Mouse (Mus musculus) embryo, embryonic 11 days (tissue): ENCODE results near the gene Samhd1.
A peak's percentile ranks its signal among the peaks of the same experiment; 100 is the strongest.

Experiments
- DNase-seq: peaks from one replicate; pipeline ENCODE4 v3.0.0-alpha.2; 2015

The Samhd1 gene

DNA sequence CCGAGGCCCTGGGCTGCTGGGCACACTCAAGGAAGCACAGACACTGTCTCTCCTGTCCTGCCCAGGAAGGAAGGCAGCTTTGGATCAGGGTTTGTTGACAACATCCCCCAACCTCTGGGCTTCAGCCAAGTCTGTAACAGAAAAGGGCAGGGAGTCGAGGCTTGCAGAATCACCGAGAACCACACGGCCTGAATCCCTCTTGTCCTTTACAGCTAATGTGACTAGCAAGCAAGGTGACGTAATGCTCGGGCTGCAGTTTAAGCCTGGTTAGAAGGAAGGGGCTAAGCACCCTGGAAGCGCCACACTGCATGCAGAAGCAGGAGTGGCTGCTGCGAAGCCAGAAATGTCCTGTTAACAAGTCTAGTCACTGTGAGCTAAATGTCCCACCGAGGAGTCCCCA is 64.7 kb downstream of the Samhd1 start:
- DNase-seq = no peak

DNA sequence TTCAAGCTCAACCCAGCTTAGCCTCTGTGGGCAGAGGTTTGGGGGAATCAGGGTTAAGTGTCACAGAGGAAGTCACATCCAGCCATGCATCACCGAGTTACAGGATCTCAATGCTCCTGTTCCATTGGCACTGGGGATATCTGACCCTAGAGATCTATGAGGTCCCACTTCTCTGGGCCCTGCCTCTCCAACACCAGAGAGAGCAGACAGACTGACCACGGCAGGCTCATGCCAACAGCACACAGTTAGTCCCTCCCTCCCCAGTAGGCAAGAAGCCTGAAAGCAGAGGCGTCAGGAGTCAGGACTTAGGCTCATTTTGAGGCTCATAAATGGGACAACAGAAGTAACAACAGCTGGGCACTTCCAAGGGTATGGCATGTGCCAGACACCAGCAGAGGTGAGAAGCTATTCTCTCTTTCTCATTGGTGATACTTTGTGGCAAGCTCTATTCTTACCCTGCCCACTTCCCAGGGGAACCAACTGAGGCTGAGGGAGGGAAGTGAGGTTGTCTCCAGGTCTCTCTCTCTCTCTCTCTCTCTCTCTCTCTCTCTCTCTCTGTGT is 65.2 kb downstream of the Samhd1 start:
- no peak for DNase-seq

DNA sequence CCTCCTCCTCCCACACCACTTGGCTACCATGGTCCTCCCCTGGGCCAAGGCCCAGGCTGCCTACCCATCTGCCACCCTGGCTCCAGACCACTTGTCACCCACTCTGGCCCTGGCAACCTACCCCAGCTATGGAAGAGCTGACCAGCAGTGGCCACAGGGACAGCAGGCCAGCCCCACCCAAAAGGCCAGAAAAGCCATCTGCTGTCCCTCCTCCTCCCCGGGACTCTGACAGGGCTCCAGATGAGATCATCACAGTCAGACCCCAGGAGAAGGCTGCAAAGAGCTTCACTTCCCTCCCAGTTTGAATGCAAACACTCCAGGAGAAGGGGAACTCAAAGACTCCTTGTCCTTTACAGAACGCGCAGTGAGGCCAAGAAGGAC is 65.7 kb downstream of the Samhd1 start:
- no peak for DNase-seq

DNA sequence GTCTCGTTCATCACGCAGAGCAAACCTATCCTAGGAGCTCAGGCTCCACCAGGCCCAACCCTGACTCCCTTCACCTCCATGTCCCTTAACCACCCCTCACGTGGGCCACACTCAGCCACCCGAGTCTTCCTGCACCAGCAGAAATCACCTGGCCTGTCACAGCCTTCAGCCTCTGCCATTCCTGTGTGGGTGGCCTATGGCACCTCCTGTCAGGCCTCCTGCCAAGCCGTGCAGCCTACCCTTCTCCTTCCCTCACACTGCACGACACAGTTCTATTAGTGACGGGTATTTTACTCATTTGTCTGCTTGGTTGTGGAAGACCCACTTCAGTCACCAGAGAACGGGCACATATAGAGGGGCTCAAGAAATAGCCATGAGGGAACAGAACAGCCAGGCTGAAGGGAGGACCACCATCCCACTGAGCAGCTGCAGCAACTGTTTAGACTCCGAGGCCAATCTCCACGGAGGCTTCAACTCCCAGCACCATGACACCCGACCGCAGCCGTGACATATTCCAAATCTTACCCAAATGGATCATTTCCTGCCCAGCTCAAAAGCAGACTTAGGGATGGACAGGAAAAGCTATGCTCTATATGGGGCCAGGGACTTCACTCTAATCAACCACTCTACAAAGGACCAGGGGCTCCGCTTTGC is 66.2 kb downstream of the Samhd1 start:
- no peak for DNase-seq

DNA sequence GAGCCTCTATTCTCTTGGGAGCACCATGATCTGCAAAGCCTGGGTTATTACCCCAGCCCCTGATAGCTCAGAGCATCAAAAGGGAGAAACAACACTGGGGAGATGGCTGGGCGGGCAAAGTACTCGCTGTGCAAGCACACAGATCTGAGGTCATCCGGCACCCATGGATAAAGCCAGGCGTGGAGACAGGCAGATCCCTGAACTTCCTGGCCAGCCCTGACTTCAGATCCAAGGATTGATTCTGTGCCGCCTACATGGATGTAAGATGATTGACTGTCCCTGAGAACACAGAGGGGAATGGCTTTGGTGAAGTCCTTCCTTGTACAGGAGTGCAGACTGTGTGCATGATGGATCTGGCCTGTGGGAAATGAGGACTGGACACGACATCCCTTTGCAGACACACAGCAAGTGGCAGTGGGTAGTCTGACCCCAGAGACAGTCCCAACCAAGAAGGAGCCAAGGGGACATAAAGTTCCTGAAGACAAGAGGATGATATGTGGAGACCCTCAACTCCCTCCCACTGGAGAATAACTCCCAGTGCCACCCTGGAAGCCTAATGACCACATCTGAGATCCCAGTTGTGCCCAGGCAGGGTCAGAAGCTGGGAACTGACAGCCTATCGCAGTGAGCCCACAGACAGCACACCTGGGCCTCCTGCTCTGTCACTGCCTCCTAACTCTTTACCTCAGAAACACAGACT is 68.2 kb downstream of the Samhd1 start:
- DNase-seq = no peak

DNA sequence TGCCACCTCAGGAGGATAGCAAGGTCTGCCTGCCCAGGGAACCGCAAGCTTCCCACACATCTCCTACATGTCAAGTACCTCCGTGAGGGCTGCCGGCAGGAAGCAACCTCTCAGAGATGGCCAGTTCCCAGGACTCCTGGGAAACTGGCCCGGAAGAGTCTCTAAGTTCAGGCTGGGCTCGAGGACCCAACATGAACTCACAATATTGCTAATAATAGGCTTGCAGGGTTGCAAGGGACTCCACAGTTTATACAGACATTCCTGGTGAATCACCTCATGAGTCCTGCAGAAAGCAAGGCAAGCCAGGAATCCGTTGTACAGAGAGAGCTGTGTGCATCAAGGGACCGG is 69.2 kb downstream of the Samhd1 start:
- DNase-seq = no peak

DNA sequence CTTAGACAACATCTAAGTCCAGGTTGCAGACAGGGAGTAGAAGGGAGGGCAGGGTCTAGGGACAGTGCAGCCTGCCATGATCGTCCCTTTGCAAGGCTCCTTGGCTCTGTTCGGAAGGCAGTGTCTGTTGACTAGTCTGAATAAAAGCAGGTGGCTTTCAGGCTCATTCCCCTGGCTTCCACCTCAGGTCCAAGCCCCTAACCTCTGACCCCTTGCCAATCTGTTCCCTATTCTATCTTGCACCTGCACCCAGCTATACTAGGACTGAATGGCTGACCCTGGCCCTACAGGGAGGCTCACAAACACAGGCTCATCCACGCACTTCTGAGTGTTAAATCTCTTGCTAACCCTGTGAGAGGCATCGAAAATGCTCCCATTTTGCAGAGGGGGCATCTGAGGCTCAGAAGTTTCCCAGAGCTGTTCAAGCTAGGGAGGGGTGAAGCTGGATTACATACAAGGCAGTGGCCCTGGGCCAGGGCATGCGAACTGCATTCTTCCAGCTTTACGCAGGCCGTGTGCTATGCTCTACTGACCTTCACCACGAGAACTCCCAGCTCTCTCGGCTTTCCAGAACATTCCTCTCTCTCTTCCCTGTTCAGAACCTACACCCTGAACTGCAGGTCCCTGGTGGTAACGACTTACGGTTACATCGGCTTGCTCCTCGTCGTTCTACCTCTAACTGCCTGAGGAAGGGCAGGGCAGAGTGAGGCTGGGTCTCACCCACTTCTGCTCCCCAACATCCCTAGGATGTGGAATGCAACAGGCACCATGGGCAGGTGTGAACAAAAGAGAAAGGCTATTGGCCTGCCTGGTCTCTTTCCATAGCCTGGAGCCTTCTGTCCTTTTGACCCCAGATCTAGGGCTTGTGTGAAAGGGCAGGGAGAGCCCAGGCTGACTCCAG is 69.8 kb downstream of the Samhd1 start:
- no peak for DNase-seq

DNA sequence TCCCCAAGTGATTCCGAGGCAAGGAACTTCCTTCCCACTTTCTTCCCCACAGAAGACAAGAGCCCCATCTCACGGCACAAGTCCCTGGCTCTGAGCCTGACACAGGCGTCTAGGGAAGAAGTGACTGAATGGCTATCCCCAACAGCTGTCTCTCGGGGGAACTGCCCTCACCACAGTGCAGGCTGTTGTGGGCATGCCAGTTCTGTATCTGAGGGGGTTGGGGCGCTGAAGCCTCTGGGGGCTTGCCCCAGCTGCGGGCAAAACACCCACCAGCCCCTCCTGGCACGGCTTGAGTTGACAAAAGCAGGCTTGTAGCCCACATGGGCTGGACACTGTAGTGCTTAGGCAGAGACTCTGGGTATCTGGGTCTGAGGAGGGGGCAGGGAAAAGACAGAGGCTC is 70.9 kb downstream of the Samhd1 start:
- no peak for DNase-seq

DNA sequence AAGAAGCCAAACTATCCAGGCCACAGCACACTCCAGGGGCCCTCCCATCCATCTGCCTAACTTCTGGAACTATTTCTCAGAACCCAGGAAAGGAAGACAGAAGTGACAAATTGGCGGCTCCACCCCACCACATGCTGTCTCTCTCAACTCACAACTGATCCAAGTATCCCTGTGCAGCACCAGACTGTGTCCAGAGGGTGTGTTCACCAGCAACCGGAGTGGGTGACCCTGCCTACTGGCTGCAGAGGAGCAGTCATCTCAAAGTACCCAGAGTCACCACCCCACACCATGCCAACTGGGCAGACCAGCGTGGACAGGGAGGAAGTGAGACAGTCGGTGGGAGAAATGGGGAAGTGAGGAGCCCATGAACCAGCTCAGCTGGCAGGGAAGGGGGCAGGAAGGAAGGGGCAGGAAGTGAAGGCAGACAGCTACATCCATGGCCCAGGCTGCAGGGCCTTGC is 71.8 kb downstream of the Samhd1 start:
- DNase-seq = no peak

DNA sequence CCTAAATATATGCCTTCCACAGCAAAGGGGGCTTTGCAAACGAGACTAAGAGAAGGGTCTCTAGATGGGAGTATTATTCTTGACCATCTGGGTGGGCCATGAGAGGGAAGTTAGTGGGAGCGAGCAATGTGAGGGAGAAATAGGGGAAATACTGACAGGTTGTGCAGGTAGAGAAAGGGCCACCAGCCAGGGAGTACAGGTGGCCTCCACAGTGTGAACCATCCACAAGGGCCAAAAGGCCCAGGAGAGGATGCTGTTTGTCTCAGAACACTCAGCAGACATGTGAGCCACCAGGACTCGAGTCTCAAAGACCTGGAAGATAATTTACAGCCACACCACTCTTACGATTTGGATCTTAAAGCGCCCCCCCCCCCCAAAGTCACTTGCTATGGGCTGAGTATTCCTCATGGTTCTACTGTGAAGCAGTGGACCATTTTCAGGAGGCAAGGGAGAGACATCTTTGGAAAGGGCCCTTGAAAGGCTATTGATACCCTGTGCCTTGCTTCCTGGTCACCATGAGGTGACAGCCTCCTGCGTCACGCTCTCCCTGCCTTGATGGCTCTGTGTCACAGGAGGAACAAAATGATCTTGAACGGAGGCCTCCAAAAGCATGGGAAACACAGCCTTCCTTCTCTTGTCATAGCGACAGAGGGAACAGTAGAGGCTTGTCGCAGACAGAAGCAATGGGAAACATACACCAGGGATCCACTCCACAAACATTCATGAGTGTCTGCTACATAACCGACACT is 74.3 kb downstream of the Samhd1 start:
- no peak for DNase-seq

DNA sequence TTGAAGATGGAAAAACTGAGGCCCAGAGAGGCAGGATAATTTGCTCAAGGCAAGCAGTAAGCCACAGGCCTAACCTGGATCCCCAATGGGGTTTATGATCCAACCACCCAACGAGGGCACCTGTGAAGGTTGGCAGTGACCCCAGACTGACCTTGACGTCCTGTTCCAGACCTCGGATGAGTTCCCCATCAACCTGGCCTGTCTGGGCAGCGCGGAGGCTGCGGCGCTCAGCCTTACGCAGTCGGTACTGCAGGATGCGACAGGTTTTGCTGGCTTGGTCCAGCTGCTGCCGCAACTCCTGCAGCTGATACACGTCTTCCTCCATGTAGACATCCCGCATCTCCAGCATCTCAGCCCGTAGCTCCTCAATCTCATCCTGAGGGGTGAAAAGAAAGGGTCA is 75.0 kb downstream of the Samhd1 start:
- DNase-seq = no peak

DNA sequence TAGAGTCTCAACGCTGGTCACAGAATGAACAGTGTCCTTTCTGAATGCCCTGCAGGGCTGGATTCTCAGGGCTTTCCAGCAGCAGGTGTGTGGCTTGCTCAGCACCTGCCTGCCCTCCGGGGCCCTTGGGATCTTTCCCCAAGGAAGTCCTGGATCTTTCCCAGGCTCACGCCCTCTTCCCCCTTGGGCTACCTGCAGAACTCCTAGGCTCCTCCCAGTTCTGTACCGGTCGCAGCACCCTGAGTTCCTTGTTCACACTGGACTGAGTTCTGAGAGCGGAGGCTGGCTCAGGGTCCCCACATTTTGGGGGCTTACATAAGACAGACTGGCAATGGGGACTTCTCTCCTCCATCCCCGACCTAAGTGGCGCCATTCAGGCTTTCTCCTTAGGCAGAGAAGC is 75.9 kb downstream of the Samhd1 start:
- no peak for DNase-seq

DNA sequence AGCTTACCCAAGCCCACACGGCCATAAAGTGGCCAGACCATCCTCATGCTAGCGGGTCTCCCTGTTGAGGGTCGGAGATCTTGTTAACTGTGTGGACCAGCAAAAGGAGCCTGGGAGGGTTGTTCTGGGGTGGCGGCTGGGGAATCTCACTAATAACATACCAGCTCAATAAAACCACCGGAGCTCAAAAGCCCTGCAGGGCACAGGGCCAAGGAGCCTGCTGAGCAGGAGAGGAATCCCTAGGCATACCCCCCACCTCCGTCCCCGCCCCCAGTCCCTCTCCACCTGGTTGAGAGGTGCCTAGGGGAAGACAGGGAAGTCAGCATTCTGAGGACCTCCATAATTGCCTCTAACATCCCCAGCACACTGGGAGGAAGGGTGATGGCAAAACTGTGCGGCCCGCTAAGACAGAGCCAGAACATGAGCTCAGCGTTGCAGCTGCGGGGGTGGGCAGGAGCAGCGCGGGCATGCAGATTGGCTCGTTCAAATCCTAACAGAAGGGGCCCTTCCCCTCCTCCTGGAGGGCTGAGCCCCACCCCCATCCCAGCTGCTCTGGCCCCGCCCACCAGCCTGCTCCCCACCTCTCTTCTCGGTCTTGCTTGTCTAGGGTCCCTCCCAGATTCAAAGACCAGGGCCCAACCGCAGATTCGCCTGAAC is 76.6 kb downstream of the Samhd1 start:
- peak; percentile 90 for DNase-seq

DNA sequence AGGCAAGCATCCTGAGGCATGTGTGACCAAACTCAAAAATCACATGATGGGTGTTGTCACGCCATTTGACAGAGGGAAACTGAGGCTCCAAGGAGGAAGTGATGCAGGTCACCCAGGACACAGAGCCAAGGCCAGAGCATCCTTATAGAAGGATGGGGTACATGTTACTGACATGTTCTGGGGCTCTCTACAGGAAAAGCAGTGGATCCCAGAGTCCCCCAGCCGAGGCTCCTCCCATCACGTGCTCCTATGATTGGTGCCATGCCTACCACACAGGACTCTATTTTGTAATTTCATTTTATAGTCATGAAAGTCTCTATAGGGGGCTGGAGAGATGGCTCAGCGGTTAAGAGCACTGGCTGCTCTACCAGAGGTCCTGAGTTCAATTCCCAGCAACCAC is 77.3 kb downstream of the Samhd1 start:
- no peak for DNase-seq

DNA sequence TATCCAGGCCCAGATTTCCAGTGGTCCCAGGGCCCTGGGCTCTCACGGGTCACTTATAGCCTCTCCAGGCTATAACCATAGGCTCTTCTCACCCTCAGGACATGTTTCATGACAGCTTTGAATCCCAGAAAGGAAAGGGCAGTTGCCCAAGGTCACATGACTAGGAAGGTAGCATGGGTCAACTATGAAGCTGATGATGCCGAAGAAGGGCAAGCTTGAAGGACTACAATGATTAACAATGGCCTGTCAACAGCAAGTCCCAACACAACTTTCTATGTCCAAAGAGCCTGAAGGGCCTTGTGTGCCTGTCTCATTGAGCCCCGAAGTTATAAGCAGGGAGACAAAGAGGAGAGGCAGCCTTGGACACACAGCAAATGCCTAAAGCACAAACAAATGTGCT is 77.9 kb downstream of the Samhd1 start:
- no peak for DNase-seq

DNA sequence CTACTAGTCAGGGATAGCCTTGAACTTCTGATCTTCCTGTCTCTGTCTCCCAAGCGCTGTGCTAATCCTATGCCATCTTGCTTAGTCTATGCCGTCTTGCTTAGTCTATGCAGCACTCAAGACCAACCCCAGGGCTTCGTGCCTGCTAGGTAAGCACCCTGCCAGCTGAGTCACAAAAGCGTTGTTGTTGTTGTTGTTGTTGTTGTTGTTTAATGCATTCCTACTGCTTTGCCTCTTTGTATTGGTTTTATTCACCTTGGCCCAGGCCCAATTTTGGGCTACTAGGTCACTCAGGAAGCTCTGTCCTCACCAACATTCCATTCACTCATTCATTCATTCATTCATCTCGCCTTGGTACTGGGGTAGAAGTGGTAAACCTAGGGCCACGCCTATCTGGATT is 79.3 kb downstream of the Samhd1 start:
- DNase-seq = no peak

DNA sequence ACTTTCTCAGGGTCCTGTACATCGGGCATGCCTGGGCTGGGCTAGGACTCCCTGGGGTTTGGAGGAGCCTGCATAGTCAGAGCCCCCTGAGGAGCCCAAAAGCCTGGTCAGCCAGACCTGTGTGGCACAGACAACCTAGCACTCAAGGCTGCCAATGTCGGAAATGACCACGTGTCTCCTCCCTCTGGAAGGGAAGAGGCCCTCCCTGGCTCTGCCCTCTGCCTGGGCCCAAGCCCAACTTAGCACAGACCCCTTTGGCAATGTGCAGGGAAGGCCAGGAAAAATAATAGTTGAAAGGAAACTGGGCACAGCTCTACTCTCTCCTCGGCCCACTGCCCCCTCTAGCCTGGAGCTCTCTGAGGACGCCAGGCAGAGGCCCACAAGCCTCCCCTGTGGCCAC is 80.2 kb downstream of the Samhd1 start:
- no peak for DNase-seq

DNA sequence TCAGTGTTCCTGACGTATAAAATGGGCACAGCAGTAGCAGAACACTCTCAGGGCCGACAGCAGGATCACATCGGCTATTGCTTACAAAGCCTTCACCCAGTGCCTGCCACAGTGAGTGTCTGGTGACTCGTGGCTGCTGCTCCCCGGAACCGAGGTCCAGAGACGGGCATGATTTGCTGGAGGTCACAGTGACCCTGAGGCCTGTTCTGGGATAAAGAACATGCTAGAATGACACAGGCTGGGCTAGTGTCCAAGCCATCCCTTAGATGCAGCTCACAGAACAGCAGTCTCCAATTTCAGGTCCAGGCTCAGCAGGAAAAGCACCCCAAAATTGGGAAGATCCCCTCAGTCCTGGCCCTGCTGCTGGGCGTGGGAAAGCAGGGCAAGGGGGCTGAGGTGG is 80.8 kb downstream of the Samhd1 start:
- DNase-seq = no peak

DNA sequence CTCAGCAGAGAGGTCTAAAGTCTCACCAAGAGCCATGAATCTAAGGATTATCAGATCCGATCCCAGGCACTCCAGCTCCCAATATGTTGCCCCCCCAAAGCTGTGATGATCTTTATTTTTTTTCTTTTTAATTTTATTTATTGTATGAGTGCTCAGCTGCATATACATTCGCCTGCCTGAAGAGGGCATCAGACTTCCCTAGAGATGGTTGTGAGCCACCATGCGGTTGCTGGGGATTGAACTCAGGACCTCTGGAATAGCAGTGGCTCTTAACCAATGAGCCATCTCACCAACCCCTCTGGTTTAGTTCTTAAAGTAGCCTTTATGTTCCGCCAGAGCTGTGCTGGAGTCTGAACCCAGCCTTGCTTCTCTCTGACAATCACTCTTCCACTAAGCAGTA is 81.3 kb downstream of the Samhd1 start:
- DNase-seq = no peak

DNA sequence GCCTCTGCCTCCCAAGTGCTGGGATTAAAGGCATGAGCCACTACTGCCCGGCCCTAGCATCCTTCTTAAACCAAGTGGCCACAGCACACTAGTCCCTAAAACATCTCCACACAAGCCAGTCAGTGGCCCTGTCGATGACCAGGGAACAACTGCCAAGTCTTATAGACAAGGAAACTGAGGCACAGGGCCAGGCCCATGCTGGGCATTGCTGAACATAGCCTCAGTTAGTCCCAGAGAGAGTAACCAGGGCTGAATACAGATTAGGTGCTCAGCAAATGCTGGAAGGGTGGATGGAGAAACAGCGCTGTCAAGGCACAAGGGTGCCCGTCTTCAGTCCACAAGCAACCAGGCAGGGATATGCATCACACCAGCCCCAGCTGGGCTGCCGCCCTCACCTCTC is 81.9 kb downstream of the Samhd1 start:
- DNase-seq = no peak

DNA sequence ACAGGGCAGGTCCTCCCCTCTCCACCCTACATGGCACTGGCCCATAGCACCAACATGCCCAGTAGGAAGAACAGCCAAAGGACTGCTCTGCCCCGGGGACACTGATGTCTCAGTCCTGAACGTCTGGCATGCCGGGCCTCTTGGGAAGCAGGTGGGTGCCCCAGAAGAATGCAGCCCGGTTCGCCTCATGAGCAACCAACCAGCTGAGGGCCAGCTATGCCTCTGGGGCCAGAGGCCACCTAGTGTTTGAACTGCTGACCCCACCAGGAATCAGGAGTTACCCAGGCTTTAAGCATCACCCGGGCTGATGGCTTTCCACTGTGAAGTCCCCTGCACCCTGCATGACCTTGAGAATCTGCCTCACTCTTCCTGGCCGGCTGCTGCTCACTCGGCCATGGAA is 82.6 kb downstream of the Samhd1 start:
- no peak for DNase-seq

DNA sequence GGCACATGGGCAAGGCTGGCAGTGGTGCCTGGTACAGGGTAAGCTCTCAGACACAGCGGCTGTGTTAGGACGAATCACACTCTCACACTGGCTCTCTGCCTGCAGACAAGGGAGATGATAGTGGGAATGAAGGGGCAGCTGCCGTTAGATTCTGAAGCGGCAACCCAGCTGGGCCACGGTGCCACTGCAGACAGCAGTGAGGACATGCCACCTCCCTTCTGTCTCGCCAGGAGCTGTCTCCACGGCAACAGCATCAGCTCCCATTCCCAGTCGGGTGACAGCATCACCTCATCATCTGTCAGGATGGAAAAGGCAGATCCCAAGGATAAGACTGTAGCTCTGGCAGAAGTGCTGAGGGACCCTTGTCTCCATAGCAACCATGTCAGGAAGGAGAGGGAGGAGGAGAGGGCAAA is 85.2 kb downstream of the Samhd1 start:
- peak; percentile 48 for DNase-seq
